Mouse (Mus musculus): ENCODE measurements around the gene Dnal4.

Dnal4 gene

DNA sequence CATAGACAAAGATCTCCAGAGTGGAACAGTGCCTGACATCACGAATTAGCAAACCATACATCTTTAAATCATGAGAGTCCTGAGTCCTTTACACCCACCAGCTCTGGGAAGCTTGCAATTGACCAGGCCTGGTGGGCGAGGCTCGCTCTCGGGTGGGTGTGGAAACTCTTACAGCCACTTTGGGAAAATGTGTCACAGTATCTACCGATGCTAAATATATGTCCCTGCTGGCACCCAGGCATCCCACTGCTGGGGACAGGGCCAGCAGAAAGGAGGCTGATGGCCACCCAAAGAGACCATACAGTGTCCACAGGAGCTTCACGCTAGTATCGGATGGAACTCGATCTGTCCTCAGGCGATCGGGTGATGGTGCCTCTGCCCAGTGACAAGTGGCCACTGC, 20.9 kb upstream of the Dnal4 start:
- DNase-seq (ENCODE audit: low spot score) = no peak

DNA sequence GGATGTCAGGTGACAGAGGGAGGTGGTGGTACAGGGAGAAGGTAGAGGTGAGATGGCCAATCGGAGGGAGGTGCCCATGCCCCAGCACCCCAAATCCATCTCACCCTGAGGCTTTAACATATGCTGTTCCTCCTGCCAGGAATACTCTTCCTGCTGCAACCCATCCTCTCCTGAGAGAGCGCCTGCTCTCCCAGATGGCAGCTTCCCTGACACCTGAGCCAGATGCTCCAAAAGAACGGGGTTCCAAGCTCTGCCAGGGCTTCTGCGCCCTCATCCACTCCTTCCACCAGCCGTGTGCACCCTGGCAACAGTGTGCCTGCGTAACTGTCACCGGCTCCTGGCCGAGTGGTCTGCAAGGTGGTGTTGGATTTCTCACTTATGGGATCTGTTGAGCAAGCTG, 20.0 kb upstream of the Dnal4 start:
- DNase-seq (ENCODE audit: low spot score) = no peak

DNA sequence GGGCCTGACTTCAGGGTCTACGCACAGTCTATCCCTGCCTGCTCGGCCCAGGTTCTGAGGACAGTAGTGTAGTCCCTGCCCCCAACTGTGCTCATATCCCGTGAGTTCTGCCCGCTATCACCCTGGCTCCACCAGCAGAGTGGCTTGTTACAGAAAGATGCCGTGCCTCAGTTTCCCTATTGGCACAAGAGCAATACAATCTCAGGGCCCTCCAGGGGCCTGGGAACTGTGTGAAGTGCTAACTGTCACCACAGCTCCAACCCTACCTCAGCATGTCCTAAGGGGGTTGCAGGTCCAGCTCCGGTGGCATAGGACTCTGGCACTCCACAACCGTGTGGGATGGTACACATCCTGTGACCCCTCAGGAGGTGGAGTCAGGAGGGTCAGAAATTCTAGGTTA, 19.4 kb upstream of the Dnal4 start:
- no peak for DNase-seq (ENCODE audit: low spot score)

DNA sequence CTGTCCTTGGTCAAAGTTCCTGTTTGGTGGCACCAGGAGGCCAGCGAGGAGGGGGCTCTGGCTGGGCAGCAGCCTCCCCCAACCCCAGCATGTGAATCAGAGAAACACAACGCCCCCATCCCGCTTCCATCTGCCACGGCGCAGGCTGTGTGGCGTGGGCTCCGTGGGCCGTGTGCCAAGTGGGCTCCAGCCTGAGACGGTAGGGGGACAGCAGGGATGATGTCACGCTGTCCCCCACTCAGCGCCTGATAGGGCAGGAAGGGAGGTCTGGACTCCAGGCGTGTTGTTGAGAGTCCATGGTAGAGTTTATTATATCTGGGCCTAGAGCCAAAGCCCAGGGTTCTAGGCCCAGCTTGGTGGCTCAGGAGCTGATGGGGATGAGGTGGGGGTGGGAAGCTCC, 18.6 kb upstream of the Dnal4 start:
- DNase-seq (ENCODE audit: low spot score) = no peak

DNA sequence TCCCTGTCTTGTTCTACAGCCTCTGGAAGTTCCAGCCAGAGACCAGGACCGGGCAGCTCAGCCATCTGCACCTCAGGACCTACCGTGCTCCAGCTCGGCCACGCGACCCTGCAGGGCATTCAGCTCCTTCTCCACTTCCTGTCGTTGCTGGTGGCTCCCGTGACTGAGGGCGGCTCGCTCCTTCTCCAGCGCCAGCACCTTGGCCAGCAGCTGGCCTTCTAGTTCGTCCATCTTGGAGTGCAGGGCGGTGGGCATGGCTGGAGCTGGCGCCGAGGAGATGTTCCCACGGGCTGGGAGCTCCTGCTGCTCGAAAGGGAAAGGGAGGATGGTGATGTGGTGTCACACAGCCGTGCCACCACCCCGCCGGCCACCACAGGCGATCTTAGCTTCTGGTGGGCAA, 16.5 kb upstream of the Dnal4 start:
- no peak for DNase-seq (ENCODE audit: low spot score)

DNA sequence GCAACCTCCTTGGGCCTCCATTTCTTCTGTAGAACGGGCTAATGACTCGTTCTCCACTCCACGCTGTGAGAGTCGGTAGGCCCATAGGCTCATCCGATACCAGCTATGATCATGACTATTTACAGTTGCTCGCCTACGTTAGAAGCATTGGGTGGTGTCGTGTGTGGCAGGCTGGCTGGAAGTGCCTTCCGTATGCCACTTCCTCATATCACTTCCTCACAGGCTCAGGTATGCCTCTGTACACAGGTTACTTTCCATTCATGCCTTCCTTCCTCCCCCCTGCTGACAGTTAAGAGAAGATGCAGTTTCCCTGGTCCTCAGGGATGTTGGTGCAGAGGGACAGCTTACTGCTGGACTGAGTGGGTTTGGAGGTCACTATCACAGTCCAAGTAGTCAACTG, 15.4 kb upstream of the Dnal4 start:
- DNase-seq (ENCODE audit: low spot score) = no peak

DNA sequence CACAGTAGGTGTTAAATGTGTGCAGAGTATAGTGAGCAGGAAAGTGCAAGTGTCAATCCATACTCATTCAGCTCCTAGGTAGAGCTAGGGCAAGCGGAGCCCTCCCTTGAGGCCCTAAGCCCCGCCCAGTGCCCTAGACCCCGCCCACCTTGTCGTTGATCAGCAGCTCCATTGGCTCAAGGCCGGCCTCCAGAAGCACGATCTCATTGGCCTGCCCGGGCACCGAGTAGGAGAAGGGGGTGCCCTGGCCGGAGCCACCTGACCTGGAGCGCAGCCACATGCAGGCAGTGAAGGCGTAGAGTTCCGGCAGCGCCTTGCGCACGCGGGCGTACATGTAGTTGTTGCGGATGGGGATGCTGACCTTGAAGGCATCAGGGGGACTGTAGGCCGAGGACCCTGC, 14.8 kb upstream of the Dnal4 start:
- DNase-seq (ENCODE audit: low spot score) = no peak

DNA sequence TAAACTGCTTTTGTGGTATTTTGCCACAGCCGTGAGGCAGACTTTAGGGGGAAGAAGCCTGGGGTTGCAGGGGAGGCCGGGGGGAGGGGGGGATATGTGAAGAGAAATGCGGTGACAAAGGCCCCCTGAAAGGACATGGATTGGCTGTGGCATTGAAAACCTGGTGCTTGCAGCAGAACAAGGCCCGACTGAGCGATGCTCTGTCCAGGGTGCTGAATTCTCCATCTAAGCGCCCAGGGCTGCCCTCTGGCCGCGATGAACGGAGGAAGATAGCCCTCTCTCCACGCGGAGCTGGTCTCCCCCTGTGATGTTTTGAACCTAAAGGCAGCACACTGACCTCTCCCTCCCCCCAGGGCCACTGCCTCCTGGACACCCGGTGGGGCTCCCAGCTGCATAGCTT, 13.9 kb upstream of the Dnal4 start:
- DNase-seq (ENCODE audit: low spot score) = no peak

DNA sequence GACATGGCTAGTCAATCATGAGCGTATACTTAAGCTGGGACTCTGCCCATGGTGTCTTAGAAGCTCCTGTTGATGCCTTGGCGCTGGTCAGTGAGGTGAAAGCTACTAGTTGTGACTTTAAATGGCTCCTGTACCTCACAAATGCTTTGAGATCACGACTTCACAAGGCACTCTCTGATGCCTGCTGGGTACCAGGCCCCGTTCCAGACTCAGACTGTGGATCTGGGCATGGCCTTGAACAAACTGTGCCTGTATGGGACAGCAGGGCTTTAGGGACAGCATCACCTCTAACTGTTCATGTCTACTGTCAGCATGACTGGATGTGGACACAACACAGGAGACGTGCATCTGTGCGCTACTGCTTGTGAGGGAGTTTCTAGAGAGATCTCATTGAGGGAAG, 13.3 kb upstream of the Dnal4 start:
- DNase-seq (ENCODE audit: low spot score) = no peak

DNA sequence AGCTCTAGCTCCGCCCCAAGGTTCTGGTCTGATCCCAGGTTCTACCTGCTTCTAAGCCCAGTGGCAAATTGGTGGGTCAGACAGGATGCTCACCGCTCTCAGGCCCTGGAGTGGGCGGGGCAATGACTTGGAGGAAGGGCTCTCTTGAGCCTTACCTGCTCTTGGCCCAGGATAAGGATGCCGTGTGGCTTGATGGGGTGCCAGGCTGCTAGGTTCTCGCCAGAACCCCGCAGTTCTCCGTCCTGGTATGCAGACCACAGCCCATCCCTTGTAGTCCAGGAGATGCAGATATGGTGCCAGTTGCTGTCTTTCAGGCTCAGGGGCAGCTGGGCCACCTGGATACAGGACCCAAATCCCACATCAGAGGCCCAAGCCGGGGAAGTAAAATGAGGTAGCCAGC, 12.5 kb upstream of the Dnal4 start:
- DNase-seq (ENCODE audit: low spot score) = no peak

DNA sequence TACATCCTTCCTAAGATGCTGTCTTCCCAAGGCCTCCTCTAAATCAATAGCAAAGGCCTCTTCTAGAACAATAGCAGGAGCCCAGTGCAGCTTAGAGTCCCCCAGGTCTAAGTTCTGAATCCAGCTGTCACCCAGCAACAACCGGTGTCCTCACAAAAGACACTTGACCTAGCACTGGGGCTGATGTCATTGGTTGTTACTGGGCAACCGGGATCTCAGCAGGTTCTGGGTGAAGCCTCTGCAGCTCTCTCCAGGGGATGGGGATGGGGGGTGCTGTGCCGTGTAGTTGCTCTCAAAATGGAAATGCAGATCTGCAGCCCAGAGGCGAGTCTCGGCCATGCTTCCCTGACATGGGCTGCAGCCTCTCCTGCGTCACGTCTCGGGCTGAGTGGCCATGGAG, 10.2 kb upstream of the Dnal4 start:
- DNase-seq (ENCODE audit: low spot score) = no peak

DNA sequence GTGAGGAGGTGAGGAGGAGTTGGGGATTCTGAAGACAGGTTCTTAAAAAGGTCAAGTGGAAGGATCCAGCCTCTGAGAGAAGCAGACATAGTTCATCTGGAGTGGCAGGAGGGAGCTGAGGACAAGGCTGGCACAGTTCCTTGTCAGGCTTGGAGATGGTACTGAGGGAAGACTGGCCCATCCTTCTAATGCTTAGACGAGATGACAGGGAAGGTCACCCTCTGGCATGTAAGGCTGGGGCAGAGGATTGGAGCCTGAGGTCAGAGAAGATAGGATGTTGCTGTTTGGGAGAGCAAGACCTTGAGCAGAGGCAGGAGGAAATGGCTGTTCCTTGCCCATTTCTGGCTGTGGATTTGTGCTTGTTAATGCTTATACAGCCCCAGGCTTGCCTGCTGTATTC, 7.4 kb upstream of the Dnal4 start:
- DNase-seq (ENCODE audit: low spot score) = no peak

DNA sequence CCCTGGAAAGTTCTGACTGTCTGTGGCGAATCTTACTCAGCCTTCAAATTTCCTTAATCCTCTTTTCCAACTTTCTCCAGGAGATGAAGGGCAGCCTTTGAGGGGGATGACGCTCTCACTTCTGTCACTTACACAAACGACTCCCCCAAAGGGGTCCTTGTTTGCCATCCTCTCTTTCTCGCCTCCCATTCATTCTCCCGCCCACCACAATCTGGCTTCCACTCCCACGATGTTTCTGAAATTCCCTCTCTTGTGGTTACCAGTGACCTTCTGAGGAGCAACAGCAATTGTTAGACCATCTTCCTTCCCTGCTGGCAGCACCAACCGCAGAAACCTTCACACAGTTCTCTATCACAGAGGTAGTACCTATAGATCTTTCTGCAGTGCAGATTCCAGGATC, 2.0 kb downstream of the Dnal4 start:
- DNase-seq (ENCODE audit: low spot score) = no peak

DNA sequence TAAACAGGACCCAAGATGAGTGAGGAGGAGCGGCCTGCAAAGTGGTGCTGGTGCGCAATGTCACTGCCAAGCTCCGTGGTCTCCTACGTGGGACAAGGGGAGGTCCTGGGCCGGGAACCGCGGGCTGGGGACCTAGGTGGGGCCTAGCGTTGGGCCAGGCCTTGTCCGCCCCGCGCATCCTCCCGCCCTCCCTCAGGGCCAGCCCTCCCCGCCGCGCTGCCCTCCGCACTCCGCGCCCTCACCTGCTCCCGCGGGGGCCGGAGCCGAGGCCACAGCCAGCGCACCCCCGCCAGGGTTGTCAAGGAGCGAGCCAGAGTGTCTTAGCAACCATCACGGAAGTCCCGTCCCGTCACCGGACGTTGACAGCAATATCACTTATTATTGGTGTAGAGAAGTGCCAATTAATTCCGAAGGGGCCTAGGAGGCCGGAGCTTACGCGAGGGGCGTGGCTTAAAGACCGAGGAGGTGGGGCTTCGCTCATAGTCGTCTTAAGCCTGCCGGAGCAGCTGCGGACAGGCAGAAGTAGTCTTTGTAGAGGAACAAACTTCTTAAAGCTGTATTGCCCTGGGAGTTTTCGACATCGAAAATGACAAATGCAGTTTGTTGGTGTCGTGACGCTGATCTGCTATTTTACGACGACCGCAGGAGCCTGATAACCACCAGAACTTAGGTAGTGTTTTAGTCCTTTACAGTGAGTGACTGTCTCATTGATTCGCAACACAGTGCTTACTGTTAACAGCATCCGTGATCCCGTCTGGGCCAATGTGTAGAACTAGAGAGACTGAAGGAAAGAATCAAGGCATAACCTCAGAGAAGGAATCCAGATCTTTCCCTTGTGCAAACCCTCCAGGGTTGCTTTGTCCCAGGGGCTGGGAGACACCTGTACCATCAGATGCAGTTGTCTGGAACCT, 3.3 kb downstream of the Dnal4 start:
- DNase-seq (ENCODE audit: low spot score) = peak; percentile 86

DNA sequence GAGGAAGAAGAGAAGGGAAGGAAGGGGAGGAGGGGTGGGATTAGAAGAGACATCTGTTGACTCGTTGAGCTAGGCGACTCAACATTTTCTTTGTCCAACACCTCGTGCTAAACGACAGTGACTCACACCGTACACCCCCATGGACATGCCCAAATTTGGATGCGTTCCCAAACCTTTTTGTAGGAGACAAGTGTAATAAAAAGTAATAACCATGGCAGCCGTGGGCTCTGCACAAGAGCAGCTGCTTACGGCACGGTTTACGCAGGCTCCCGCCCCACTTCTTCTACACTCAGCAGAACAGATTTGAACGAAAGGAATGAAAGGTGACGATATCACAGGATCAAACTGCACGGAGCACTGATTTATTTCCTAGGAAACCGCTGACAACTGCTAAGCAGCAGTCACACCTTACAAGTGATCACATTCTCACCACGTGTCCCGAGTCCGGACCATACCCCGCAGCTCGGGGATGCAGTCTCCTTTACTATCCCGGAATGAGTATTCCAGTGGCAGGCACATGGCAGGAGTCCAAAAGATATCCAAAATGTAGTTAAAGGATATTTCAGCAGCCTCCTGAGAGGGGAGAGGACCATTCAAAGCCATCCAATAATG, 6.9 kb downstream of the Dnal4 start:
- DNase-seq (ENCODE audit: low spot score) = no peak

DNA sequence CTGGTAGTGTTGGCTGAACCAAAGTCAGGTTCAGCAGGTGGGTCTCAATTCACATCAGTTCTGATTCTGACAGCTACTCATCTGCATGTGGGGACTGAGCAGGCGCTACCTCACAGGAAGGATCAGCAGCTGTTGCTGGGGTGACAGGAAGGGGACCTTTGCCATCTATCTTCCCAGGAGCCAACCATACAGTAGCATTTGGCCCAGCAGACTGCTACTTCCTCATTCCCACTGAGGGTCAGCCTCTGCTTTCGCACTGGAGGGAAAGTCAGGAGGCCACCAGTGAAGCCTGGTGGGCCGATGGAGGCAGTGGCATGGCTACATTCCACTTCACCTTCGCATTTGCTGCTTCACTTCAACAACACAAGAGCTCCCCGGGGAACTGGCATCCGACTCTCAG, 9.3 kb downstream of the Dnal4 start:
- DNase-seq (ENCODE audit: low spot score) = no peak

DNA sequence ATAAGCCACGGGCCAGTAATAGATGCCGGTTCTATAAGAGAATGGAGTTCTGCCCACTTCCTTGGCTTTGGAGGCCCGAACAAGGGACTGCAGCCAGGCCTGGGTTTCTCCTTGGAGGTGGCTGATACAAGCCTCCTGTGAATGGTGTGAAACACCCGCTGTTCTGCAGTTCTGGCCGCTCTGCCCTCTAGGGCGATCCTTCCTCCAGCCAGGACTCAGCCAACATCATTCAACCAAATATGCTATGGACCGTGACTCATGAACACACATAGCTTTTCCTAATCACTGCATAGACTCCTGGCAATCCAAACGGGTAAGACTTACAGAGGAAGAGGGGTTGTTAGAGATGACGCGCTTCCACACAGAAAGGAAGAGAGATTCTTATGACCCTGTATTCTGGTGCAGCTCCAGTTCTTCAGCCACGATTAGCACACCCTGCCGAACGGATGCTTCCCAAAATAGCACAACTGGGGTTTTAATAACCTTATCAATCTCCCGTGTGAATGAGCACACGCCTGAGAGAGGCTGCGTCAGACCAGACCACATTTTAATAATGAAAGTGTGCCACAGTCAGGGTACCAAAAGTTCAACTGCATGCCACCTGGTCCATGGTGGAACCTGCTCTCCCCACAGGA, 10.2 kb downstream of the Dnal4 start:
- DNase-seq (ENCODE audit: low spot score) = no peak

DNA sequence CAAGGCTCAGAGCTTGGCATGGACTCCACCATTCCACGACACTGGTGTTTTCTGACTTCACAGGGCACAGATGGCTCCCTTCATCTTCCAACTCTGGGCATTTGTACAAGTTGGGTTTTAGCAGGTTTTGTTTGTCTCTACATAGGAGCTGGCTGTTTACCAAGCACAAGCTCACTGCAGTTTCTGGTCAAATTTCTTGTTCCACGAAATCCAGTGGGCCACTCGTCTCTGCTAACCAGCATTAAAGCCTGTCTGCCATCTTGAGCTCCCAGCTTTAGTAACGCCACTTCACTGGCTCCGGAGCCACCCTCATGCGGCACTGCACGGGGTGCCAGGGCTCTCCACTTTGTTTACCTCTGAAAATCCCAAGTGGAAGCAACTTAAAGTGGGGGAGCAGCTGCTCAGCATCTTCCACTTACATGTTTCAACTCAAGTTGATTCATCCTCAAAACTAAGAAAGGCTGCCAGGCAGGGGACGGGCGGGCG, 11.0 kb downstream of the Dnal4 start:
- DNase-seq (ENCODE audit: low spot score) = no peak

DNA sequence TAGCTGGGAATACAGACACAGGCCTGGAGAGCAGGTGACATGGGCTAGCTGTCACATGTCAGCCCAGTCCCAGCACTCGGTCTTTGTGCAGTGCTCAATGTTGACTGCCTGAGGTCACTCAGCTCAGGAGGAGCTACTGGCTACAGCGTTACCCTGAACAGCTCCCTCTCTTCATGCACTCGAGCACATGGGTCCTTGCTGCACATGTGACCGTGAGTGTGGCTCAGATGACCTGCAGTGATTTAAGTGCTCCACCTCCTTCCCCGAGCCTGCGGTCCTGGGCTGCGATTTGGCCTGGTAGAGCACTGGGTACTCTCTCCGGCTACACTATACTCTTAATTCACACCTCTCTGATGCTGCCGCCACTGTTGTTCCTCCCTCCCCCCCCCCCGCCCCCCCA, 11.5 kb downstream of the Dnal4 start:
- DNase-seq (ENCODE audit: low spot score) = no peak

DNA sequence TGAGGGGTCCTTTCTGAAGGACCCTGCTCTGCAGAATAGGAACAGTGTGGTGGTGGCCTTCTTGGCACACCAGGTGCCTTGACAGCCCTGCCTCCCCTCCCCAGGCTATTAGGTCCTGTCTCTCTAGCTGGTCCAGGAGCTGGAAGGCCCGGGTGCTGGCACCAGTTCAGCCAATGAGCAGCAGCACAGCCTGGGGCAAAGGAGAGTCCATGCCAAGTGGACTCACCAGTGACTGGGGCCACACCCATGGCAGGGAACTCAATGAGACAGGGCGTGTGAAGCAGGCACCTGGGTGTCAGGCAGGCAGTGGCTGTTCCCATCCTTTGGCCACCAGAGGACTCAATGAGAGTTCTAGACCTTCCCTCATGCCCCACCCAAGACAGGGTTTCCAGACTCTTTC, 12.3 kb downstream of the Dnal4 start:
- DNase-seq (ENCODE audit: low spot score) = no peak

DNA sequence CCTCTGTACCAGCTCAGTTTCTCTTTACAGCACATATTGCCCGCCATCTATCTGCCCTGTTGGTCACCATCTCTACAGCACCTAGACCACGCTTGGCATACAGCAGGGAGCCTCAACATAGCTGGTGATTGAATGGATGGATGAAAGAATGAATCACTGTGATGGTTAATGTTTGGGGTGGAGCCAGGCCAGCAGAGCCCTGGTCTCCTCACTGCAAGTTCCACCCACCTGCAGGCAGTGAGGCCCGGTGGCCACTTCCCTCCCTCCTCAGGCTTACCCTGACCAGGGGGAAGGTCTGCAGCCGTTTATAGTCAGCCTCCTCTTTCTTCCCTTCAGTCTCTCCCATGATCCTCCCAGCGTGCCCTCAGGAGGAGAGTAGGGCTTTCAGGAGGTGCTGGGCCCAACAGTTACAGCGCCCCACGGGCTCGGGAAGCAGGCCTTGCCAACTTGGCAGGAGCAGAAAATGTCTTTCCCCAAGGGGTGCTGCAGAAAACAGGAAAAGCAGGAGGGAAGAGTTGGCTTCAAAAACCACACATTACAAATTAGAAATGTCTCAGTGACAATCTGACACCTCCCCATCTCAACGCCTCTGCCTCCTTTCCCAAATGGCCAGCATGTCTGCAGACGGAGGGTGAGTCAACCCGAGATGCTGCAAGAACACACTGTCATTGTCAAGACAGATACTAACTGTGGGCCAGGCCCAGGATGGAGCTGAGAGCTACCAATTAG, 12.9 kb downstream of the Dnal4 start:
- no peak for DNase-seq (ENCODE audit: low spot score)

DNA sequence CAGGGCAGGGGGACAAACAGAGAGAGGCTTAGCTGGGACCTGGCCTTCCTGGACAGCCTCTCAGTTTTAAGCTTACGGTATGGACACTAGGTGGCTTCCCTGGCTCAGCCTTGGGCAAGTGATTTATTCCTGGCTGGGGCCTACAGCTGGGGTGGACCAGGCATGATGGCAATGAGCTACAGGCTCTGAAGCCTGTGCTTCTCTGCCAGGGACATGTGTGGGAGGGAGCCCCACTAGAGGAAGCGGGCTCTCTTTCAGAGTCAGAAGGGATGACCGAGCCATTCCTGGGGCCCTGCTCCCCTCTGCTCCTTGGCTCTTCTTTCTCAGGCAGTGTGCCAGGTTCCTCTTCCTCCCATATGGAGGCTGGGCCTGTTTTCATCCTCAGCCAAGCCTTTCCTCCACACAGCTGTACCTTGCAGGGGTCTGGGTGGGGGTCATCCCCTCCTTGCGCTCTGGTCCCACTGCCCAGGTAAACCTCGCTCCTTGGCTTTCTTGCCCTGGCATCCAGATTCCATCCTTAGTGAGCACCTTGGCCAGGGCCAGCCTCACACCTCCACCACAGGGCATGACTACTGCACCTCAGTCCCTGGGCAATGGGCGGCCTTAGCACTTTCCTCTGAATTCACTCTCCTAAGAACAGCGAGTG, 13.9 kb downstream of the Dnal4 start:
- no peak for DNase-seq (ENCODE audit: low spot score)

Data from urinary bladder, postnatal 10 days (tissue).